Mouse (Mus musculus) midbrain, embryonic 15.5 days (tissue): Measurements from ENCODE around the gene Chst11. TPM values are rescaled to one million over a fixed set of nuclear protein-coding genes. Genes with fewer than 3 reads are reported as not detected.

ENCODE experiments used
- ATAC-seq: fragments of 200-750 bp; cut with Nextera tagmentation; replicated peaks from 2 replicates; pipeline ENCODE4 v1.8.0; 2017; ENCODE audit warnings: moderate TSS enrichment
- H3K27ac ChIP-seq: fragments of 300-500 bp; sonication (generic); 2 replicates; pipeline ENCODE4 v1.5.1; 2015; ENCODE audit warnings: mild to moderate bottlenecking, inconsistent platforms
- H3K27me3 ChIP-seq: fragments of 300-500 bp; sonication (generic); replicated peaks from 2 replicates; pipeline ENCODE4 v1.6.1; 2015; ENCODE audit warnings: inconsistent platforms
- H3K36me3 ChIP-seq: fragments of 300-500 bp; sonication (generic); replicated peaks from 2 replicates; pipeline ENCODE4 v1.6.1; 2015; ENCODE audit warnings: inconsistent platforms
- H3K4me1 ChIP-seq: fragments of 300-500 bp; sonication (generic); 2 replicates; pipeline ENCODE4 v1.6.1; 2015; ENCODE audit warnings: inconsistent platforms
- H3K4me2 ChIP-seq: fragments of 300-500 bp; sonication (generic); 2 replicates; pipeline ENCODE4 v1.6.1; 2015; ENCODE audit warnings: inconsistent platforms, mild to moderate bottlenecking, moderate library complexity
- H3K4me3 ChIP-seq: fragments of 300-500 bp; sonication (generic); 2 replicates; pipeline ENCODE4 v1.5.1; 2015; ENCODE audit warnings: mild to moderate bottlenecking, inconsistent platforms
- H3K9ac ChIP-seq: fragments of 300-500 bp; sonication (generic); 2 replicates; pipeline ENCODE4 v1.6.1; 2015; ENCODE audit warnings: mild to moderate bottlenecking, inconsistent platforms
- H3K9me3 ChIP-seq: fragments of 300-500 bp; sonication (generic); 2 replicates; pipeline ENCODE4 v1.6.1; 2016; ENCODE audit warnings: inconsistent platforms
- WGBS: fragments of 180-500 bp; shearing (Covaris S2); methylation state at CpG from one replicate; pipeline ENCODE4 v1.1.7; 2015; ENCODE audit warnings: mixed read lengths; 5-methylcytosine and 5-hydroxymethylcytosine counted together
- polyA plus RNA-seq: library from polyadenylated mRNA; unstranded; fragments of >200 nt; fragmentation: Nextera tagmentation; extraction: Ambion mirVana; gene quantifications from 2 replicates; pipeline ENCODE4 v1.2.1, GENCODE M21; 2015

The Chst11 gene
- polyA plus RNA-seq, 1 experiment from 2014 or later: 4.1 TPM

DNA sequence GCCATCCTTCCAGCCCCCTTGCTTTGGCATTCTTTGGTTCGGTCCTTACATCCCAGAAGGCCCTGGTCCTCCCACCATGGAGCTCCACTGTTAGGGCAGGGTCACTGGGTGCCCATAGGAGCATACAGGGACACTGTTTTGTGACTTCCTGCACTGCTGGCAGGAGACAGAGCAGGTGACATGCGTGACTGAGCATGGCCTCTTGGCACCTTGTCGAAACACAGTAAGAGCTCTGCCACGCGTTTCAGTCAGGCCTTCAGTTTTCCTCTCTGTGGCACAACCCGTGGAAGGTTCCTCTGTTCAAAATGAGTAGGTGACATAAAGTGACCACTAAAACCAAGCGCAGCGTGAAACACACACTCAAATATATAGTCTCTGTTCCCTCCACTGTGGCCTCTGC lies 83.2 kb downstream of the Chst11 start:
- Histone ChIP-seq H3K9me3 (no peaks in the 10 kb centered on the region), H3K36me3 (no peaks in the 10 kb centered on the region), H3K4me1 (no peaks in the 10 kb centered on the region; the same call in 1 of the 2 replicates), H3K27ac (no peak overlapping the region), H3K4me2 (no peak overlapping the region), H3K9ac (no peak overlapping the region), H3K27me3 (no peaks in the 10 kb centered on the region), H3K4me3 (no peak overlapping the region)
- no peak for ATAC-seq
- 86% methylated on average over 8 of the region's 8 CpGs for WGBS

DNA sequence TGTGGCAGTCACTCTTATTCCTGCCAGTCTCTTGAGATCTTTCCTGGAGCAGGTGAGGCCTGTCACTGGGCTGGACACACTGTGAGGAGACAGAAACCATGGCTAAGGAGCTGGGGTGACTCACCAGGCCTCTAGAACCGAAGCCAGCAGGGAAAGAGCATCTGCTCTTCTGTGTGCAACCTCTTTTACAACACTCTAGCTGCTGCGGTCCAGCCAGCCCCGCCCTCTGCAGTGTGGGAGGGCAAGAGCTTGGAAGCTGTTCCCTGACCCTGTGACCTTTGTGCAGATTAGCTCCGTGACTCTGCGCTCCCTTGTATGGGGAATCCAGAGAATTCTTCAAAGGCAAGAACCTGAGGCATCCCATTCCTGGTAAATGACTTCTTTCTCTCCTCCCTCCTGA lies 84.5 kb downstream of the Chst11 start:
- Histone ChIP-seq H3K9me3 (no peaks in the 10 kb centered on the region), H3K27me3 (no peaks in the 10 kb centered on the region), H3K4me3 (no peak overlapping the region), H3K36me3 (no peaks in the 10 kb centered on the region), H3K4me1 (no peaks in the 10 kb centered on the region; the same call in 1 of the 2 replicates), H3K4me2 (no peak overlapping the region), H3K27ac (no peak overlapping the region), H3K9ac (no peak overlapping the region)
- no peak for ATAC-seq
- 16% methylated on average over 5 of the region's 5 CpGs for WGBS

- 79% methylated on average over 19 of the region's 19 CpGs for WGBS
- H3K9ac ChIP-seq: no peak overlapping the region
- H3K4me3 ChIP-seq: no peak overlapping the region
- no peaks in the 10 kb centered on the region for H3K36me3 ChIP-seq
- H3K9me3 ChIP-seq: no peaks in the 10 kb centered on the region
- no peak overlapping the region for H3K27ac ChIP-seq
- no peak for ATAC-seq
- no peaks in the 10 kb centered on the region for H3K27me3 ChIP-seq
- H3K4me2 ChIP-seq: no peak overlapping the region
- H3K4me1 ChIP-seq: no peaks in the 10 kb centered on the region; the same call in 1 of the 2 replicates
These were observed 86.7 kb downstream of the Chst11 start for GRCm38 (mm10) chr10:83071785-83072580.

- no peak overlapping the region for H3K27ac ChIP-seq
- no peaks in the 10 kb centered on the region for H3K4me1 ChIP-seq
- 48% methylated on average over 7 of the region's 7 CpGs for WGBS
- H3K4me2 ChIP-seq: no peak overlapping the region
- no peaks in the 10 kb centered on the region for H3K27me3 ChIP-seq
- ATAC-seq: no peak
- H3K9me3 ChIP-seq: no peaks in the 10 kb centered on the region
- no peak overlapping the region for H3K4me3 ChIP-seq
- H3K9ac ChIP-seq: no peak overlapping the region
- H3K36me3 ChIP-seq: no peaks in the 10 kb centered on the region
These were observed 87.8 kb downstream of the Chst11 start for GRCm38 (mm10) chr10:83073119-83073518.

- 82% methylated on average over 7 of the region's 7 CpGs for WGBS
- Histone ChIP-seq H3K9me3 (no peaks in the 10 kb centered on the region), H3K9ac (no peak overlapping the region), H3K4me3 (no peak overlapping the region), H3K27ac (no peak overlapping the region), H3K4me1 (peaks cover 20% of the 10 kb centered on the region), H3K27me3 (no peaks in the 10 kb centered on the region), H3K36me3 (no peaks in the 10 kb centered on the region), H3K4me2 (no peak overlapping the region)
- no peak for ATAC-seq
These were observed 91.5 kb downstream of the Chst11 start for GRCm38 (mm10) chr10:83076816-83077215.

GRCm38 (mm10) chr10:83078723-83079122 lies 93.4 kb downstream of the Chst11 start:
- no peaks in the 10 kb centered on the region for H3K27me3 ChIP-seq
- no peak overlapping the region for H3K4me3 ChIP-seq
- no peak overlapping the region for H3K4me2 ChIP-seq
- H3K9ac ChIP-seq: no peak overlapping the region
- H3K27ac ChIP-seq: no peak overlapping the region
- ATAC-seq: no peak
- WGBS: 79% methylated on average over 8 of the region's 8 CpGs
- H3K4me1 ChIP-seq: peaks cover 20% of the 10 kb centered on the region
- no peaks in the 10 kb centered on the region for H3K9me3 ChIP-seq
- H3K36me3 ChIP-seq: no peaks in the 10 kb centered on the region

- Histone ChIP-seq H3K9ac (no peak overlapping the region), H3K4me3 (no peak overlapping the region), H3K27ac (no peak overlapping the region), H3K4me1 (peaks cover 24% of the 10 kb centered on the region), H3K4me2 (no peak overlapping the region), H3K36me3 (no peaks in the 10 kb centered on the region), H3K9me3 (no peaks in the 10 kb centered on the region), H3K27me3 (no peaks in the 10 kb centered on the region)
- WGBS: 73% methylated on average over 13 of the region's 13 CpGs
- ATAC-seq: no peak
These were observed 94.5 kb downstream of the Chst11 start for GRCm38 (mm10) chr10:83079755-83080154.

DNA sequence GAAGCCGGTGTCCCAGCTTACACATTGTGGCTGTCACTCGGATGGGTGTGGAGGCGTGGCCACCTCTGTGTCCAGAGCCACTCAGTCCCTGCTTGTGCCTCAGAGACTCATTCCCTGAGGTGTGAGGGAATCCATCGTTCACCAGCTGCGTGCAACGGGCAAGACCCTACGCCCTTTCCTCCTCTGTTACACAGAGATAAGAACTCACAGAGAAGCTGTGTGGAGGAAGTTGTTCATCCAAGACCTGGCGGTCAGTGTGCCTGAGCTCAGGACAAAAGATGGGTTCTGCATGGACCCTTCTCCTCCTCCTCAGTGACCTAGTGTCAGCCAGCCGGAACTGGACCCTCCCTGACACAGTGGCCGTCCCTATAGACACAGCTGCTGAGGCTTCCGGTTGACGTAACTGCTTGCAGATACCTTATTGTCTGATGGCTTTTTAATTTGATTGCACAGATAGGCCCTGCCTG lies 95.0 kb downstream of the Chst11 start:
- no peak overlapping the region for H3K4me3 ChIP-seq
- WGBS: 43% methylated on average over 12 of the region's 12 CpGs
- no peak overlapping the region for H3K27ac ChIP-seq
- no peak overlapping the region for H3K4me2 ChIP-seq
- H3K9ac ChIP-seq: no peak overlapping the region
- peaks cover 24% of the 10 kb centered on the region for H3K4me1 ChIP-seq
- H3K27me3 ChIP-seq: no peaks in the 10 kb centered on the region
- no peaks in the 10 kb centered on the region for H3K36me3 ChIP-seq
- ATAC-seq: peak; percentile 46; the same call in 1 of the 2 replicates
- H3K9me3 ChIP-seq: no peaks in the 10 kb centered on the region

DNA sequence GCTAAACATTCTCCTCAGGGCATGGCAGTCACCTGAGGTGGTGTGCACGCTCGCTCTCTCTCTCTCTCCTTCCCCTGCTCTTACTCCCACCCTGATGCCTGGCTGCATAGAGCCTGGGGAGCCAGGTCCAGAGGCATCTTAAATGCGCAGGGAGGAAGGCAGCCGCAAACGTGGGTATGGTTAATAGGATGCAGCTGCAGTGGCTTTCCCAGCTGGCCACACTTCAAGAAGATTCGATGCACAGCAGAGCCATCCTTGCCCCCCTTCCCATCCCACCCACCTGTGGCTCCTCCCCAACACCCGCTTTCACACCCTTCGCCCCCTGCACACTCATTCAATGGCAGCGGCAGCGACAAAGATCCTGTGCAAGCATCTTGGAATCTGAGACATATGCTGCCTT lies 95.6 kb downstream of the Chst11 start:
- ATAC-seq: peak; percentile 34; the same call in 1 of the 2 replicates
- Histone ChIP-seq H3K27ac (peak overlapping the region; percentile 4; the same call in 1 of the 2 replicates), H3K9me3 (no peaks in the 10 kb centered on the region), H3K4me3 (no peak overlapping the region), H3K9ac (no peak overlapping the region), H3K27me3 (no peaks in the 10 kb centered on the region), H3K4me1 (peaks cover 24% of the 10 kb centered on the region), H3K4me2 (peak overlapping the region; percentile 22), H3K36me3 (no peaks in the 10 kb centered on the region)
- WGBS: 31% methylated on average over 10 of the region's 10 CpGs

GRCm38 (mm10) chr10:83083946-83084345 lies 98.6 kb downstream of the Chst11 start:
- H3K36me3 ChIP-seq: no peaks in the 10 kb centered on the region
- no peak for ATAC-seq
- WGBS: 69% methylated on average over 9 of the region's 9 CpGs
- peaks cover 38% of the 10 kb centered on the region for H3K4me1 ChIP-seq
- no peak overlapping the region for H3K9ac ChIP-seq
- no peak overlapping the region for H3K27ac ChIP-seq
- H3K9me3 ChIP-seq: no peaks in the 10 kb centered on the region
- H3K4me2 ChIP-seq: no peak overlapping the region
- H3K4me3 ChIP-seq: no peak overlapping the region
- H3K27me3 ChIP-seq: no peaks in the 10 kb centered on the region

- H3K9me3 ChIP-seq: no peaks in the 10 kb centered on the region
- WGBS: 68% methylated on average over 7 of the region's 7 CpGs
- no peak for ATAC-seq
- H3K27me3 ChIP-seq: no peaks in the 10 kb centered on the region
- H3K4me1 ChIP-seq: peaks cover 29% of the 10 kb centered on the region
- no peak overlapping the region for H3K4me2 ChIP-seq
- no peak overlapping the region for H3K4me3 ChIP-seq
- no peak overlapping the region for H3K9ac ChIP-seq
- H3K36me3 ChIP-seq: no peaks in the 10 kb centered on the region
- peak overlapping the region; percentile 39; the same call in 1 of the 2 replicates for H3K27ac ChIP-seq
These were observed 103.0 kb downstream of the Chst11 start for GRCm38 (mm10) chr10:83088318-83088717.

- no peak overlapping the region for H3K9ac ChIP-seq
- H3K36me3 ChIP-seq: no peaks in the 10 kb centered on the region
- H3K4me1 ChIP-seq: peaks cover 29% of the 10 kb centered on the region
- no peaks in the 10 kb centered on the region for H3K27me3 ChIP-seq
- 36% methylated on average over 2 of the region's 2 CpGs for WGBS
- H3K4me2 ChIP-seq: no peak overlapping the region
- no peaks in the 10 kb centered on the region for H3K9me3 ChIP-seq
- no peak for ATAC-seq
- H3K4me3 ChIP-seq: no peak overlapping the region
- peak overlapping the region; percentile 39 for H3K27ac ChIP-seq
These were observed 103.5 kb downstream of the Chst11 start for GRCm38 (mm10) chr10:83088826-83089225.

GRCm38 (mm10) chr10:83090185-83090584 lies 104.9 kb downstream of the Chst11 start:
- Histone ChIP-seq H3K36me3 (no peaks in the 10 kb centered on the region), H3K9me3 (no peaks in the 10 kb centered on the region), H3K27me3 (no peaks in the 10 kb centered on the region), H3K27ac (no peak overlapping the region), H3K4me3 (no peak overlapping the region), H3K4me1 (peaks cover 25% of the 10 kb centered on the region), H3K9ac (no peak overlapping the region), H3K4me2 (no peak overlapping the region)
- ATAC-seq: no peak
- 81% methylated on average over 8 of the region's 8 CpGs for WGBS
